Mouse (Mus musculus) lung, embryonic 15.5 days (tissue): ENCODE data around the gene Alpi. TPM values are rescaled to one million over a fixed set of nuclear protein-coding genes. Genes with fewer than 3 reads are reported as not detected.
A peak's percentile ranks its signal among the peaks of the same experiment; 100 is the strongest.

ENCODE experiments used
- ATAC-seq: fragments of 200-750 bp; cut with Nextera tagmentation; 2 replicates; pipeline ENCODE4 v1.8.0; 2017; ENCODE audit warnings: moderate number of reproducible peaks, borderline replicate concordance; ENCODE audit not compliant: low FRiP score, low TSS enrichment; ENCODE audit errors: extremely low read depth
- H3K27ac ChIP-seq: fragments of 300-500 bp; sonication (generic); 2 replicates; pipeline ENCODE4 v1.5.1; 2015; ENCODE audit warnings: moderate library complexity, mild to moderate bottlenecking, inconsistent platforms
- H3K27me3 ChIP-seq: fragments of 300-500 bp; sonication (generic); 2 replicates; pipeline ENCODE4 v1.6.1; 2015; ENCODE audit warnings: inconsistent platforms
- H3K36me3 ChIP-seq: fragments of 300-500 bp; sonication (generic); 2 replicates; pipeline ENCODE4 v1.6.1; 2015; ENCODE audit warnings: inconsistent platforms
- H3K4me1 ChIP-seq: fragments of 300-500 bp; sonication (generic); 2 replicates; pipeline ENCODE4 v1.6.1; 2015; ENCODE audit warnings: inconsistent platforms
- H3K4me2 ChIP-seq: fragments of 300-500 bp; sonication (generic); 2 replicates; pipeline ENCODE4 v1.6.1; 2015; ENCODE audit warnings: inconsistent platforms, mild to moderate bottlenecking, moderate library complexity
- H3K4me3 ChIP-seq: fragments of 300-500 bp; sonication (generic); 2 replicates; pipeline ENCODE4 v1.5.1; 2015; ENCODE audit warnings: mild to moderate bottlenecking, inconsistent platforms
- H3K9ac ChIP-seq: fragments of 300-500 bp; sonication (generic); 2 replicates; pipeline ENCODE4 v1.6.1; 2015; ENCODE audit warnings: inconsistent platforms
- H3K9me3 ChIP-seq: fragments of 300-500 bp; sonication (generic); 2 replicates; pipeline ENCODE4 v1.6.1; 2016; ENCODE audit warnings: inconsistent platforms
- WGBS: fragments of 180-500 bp; shearing (Covaris S2); methylation state at CpG from one replicate; pipeline ENCODE4 v1.1.7; 2015; 5-methylcytosine and 5-hydroxymethylcytosine counted together
- polyA plus RNA-seq: library from polyadenylated mRNA; unstranded; fragments of >200 nt; fragmentation: Nextera tagmentation; extraction: Ambion mirVana; gene quantifications from 2 replicates; pipeline ENCODE4 v1.2.1, GENCODE M21; 2015

Gene Alpi
- polyA plus RNA-seq, 1 experiment from 2014 or later: 0.06 TPM

DNA sequence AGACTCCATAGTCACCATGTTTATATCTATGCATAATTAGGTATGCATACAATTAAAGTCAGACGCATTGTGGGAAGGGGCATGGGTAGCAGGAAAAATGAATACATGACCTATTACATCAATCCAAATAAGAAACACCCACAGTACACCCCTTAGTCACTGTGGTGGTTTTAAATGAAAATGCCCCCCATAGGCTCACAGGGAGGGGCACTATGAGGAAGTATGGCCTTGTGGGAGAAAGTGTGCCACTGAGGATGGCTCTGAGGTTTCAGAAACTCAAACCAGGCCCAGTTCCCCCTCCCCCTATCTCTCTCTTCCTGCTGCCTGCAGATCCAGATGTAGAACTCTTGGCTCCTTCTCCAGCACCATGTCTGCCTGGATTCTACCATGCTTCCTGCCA, 2.5 kb upstream of the Alpi start:
- ATAC-seq: no peak
- no peaks in the 10 kb centered on the region for H3K4me1 ChIP-seq
- H3K36me3 ChIP-seq: no peaks in the 10 kb centered on the region
- H3K9ac ChIP-seq: no peak overlapping the region
- H3K4me3 ChIP-seq: no peak overlapping the region
- H3K27ac ChIP-seq: no peak overlapping the region
- no peak overlapping the region for H3K4me2 ChIP-seq
- WGBS: 84% methylated on average over 1 of the region's 1 CpGs
- no peaks in the 10 kb centered on the region for H3K9me3 ChIP-seq
- H3K27me3 ChIP-seq: peaks cover 5% of the 10 kb centered on the region; the same call in 1 of the 2 replicates

DNA sequence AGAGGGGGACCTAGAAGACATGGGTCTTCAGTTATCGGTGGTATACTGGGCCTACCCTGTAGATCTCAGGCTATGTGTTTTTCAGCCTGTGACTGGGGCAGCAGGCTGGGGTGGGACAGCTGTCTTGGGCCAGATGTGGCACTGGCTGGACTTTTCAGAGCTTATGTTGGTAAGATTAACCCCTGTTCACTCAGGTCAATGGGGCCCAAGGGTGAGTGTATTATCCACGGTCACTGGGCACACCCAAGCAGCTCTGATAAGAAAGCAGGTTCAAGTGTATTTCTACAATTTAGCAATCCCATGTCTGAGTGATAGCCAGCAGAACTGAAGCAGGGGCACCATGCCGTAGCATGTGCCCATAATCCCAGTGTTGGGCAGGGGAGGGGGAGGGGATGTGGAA, 708 bp upstream of the Alpi start:
- Histone ChIP-seq H3K27ac (no peak overlapping the region), H3K9me3 (no peaks in the 10 kb centered on the region), H3K36me3 (no peaks in the 10 kb centered on the region), H3K4me3 (no peak overlapping the region), H3K27me3 (peaks cover 6% of the 10 kb centered on the region; the same call in 1 of the 2 replicates), H3K4me2 (no peak overlapping the region), H3K4me1 (no peaks in the 10 kb centered on the region), H3K9ac (no peak overlapping the region)
- no peak for ATAC-seq
- WGBS: 75% methylated on average over 3 of the region's 3 CpGs

DNA sequence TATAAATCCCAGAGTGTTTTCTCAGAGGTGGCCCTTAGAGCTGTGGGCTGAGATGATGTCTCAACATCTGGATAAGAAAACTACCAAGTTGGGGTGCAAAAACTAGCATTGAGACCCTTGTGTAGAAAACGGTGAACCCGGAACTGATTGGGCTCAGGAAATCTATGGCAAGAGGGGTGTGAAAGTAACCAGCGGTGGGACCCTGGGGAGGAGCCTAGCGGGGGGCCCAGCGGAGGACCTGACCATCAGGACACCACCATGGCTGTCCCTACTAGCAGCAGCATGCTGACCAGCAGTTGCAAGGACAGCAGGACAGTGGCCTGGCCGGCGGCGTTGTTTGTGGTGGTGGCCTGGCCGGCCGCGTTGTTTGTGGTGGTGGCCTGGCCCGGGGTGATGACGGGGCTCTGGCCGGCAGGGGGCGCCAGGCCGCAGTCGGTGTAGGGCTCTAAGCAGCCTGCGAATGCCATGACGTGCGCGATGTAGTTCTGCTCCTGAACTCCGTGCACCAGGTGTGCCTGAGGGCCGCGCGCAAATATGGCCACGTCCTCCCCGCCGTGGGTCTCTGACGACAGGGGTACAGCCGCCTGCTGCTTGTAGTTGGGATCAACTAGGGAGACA, 2.9 kb downstream of the Alpi start:
- ATAC-seq: peak; percentile 42; the same call in 1 of the 2 replicates
- H3K27ac ChIP-seq: no peak overlapping the region
- no peaks in the 10 kb centered on the region for H3K4me1 ChIP-seq
- H3K27me3 ChIP-seq: peaks cover 6% of the 10 kb centered on the region; the same call in 1 of the 2 replicates
- no peaks in the 10 kb centered on the region for H3K9me3 ChIP-seq
- WGBS: 15% methylated on average over 30 of the region's 30 CpGs
- H3K9ac ChIP-seq: no peak overlapping the region
- peak overlapping the region; percentile 28 for H3K4me2 ChIP-seq
- no peaks in the 10 kb centered on the region for H3K36me3 ChIP-seq
- H3K4me3 ChIP-seq: no peak overlapping the region

DNA sequence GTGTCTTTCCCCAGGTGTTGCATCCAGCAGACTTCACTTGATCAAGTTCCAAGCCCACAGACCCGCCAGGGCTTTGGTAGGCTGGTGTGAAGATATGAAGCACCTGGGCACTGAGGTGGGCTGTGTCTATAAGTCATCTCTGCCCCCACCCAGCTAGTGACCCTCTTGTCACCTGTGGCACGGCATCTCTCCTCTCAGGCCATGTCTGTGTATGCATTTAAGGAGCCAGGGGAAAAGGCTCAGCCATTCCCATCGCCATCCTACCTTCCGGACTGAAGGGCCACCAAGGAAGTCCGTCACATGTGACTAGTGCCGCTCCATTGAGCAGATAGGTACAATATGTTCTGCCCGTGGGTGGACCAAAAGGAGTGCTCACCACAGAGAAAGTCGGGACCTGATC, 5.8 kb downstream of the Alpi start:
- no peaks in the 10 kb centered on the region for H3K9me3 ChIP-seq
- H3K27ac ChIP-seq: no peak overlapping the region
- no peaks in the 10 kb centered on the region for H3K36me3 ChIP-seq
- 72% methylated on average over 8 of the region's 8 CpGs for WGBS
- H3K27me3 ChIP-seq: peaks cover 6% of the 10 kb centered on the region; the same call in 1 of the 2 replicates
- no peaks in the 10 kb centered on the region for H3K4me1 ChIP-seq
- no peak overlapping the region for H3K4me3 ChIP-seq
- ATAC-seq: no peak
- no peak overlapping the region for H3K4me2 ChIP-seq
- H3K9ac ChIP-seq: no peak overlapping the region

DNA sequence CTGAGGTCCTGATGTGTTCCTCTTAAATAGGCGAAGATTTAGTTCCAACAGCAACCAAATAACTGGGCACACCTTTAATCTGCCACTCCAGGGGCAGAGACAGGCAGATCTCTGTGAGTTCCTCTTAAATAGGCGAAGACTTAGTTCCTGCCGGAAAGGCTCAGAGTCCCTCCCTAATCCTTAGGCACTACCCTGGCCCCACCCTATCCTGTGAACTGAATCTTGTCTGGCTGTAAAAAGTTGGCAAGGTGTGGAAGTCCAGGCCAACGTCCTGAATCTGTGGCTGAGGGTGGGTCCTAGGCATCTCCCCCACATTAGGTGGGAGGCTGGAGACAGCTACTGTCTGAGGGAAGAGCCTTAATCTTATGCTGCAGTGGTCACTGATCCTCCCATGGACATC, 11.6 kb downstream of the Alpi start, which contains the start of gene Alppl2:
Alppl2 (minus strand) TSS at position 101 of the 400 bp plus-strand sequence.
- no peaks in the 10 kb centered on the region for H3K4me1 ChIP-seq
- H3K9ac ChIP-seq: no peak within 1 kb of the TSS
- no peak within 1 kb of the TSS for H3K4me3 ChIP-seq
- H3K27ac ChIP-seq: no peak within 1 kb of the TSS
- no peak for ATAC-seq
- WGBS: 67% methylated on average over 4 of the region's 4 CpGs
- H3K9me3 ChIP-seq: no peaks in the 10 kb centered on the region
- no peaks in the 10 kb centered on the region for H3K36me3 ChIP-seq
- H3K27me3 ChIP-seq: no peaks in the 10 kb centered on the region
- no peak within 1 kb of the TSS for H3K4me2 ChIP-seq

DNA sequence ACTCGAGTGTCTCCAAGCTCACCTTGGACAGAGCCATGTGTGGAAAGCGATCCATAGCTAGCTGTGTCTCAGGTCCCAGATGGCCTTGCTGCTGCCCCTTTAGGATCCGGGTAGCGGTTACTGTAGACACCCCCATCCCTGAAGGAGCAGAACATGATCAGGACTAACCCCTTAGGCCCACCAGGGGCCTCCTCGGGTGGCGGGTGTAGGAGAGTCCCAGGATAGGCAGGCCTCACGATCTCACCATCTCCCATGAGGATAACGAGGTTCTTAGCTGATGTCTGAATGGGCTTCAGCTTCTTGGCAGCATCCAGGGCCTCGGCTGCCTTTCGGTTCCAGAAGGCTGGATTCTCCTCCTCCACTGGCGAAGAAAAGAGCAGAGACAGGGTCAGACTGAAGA, 12.2 kb downstream of the Alpi start:
- Histone ChIP-seq H3K4me3 (no peak overlapping the region), H3K27me3 (no peaks in the 10 kb centered on the region), H3K4me1 (no peaks in the 10 kb centered on the region), H3K27ac (no peak overlapping the region), H3K36me3 (no peaks in the 10 kb centered on the region), H3K9ac (no peak overlapping the region), H3K9me3 (no peaks in the 10 kb centered on the region), H3K4me2 (no peak overlapping the region)
- WGBS: 83% methylated on average over 11 of the region's 11 CpGs
- ATAC-seq: no peak

DNA sequence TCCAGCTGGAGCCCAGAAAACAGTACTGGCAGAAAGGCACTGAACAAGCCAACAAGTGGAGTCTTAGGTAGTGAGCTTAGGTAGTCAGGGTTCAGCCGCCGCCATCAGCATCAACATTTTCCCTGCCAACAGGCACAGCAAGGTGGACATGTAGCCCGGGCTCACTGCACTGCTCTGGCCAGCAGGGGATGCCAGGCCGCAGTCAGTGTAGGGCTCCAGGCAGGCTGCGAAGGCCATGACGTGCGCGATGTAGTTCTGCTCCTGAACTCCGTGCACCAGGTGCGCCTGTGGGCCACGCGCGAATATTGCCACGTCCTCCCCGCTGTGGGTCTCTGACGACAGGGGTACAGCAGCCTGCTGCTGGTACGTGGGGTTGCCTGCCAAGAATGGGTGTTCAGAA, 14.4 kb downstream of the Alpi start:
- no peaks in the 10 kb centered on the region for H3K36me3 ChIP-seq
- no peaks in the 10 kb centered on the region for H3K27me3 ChIP-seq
- no peak overlapping the region for H3K4me2 ChIP-seq
- H3K9me3 ChIP-seq: no peaks in the 10 kb centered on the region
- no peak overlapping the region for H3K27ac ChIP-seq
- 70% methylated on average over 17 of the region's 17 CpGs for WGBS
- no peak overlapping the region for H3K9ac ChIP-seq
- no peak for ATAC-seq
- H3K4me1 ChIP-seq: no peaks in the 10 kb centered on the region
- H3K4me3 ChIP-seq: no peak overlapping the region

DNA sequence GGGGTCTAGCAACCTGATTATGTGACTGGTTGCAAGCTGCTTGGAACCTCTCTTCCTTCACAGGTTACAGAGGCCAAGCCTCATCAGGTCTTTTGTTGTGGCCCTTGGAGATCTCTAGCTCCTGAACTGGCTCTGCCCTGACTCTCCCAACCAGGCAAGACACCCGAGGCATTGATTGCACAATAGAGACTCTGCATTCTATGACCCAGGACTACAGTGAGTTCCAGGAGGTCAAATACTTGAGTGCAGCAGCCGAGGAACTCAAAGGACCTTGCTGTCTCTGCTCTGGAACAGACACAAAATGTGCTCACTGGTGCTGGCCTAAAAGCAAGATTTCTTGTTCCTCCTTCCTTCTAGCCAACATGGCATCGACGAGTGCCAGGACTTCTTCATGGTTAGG, 15.2 kb downstream of the Alpi start:
- no peaks in the 10 kb centered on the region for H3K27me3 ChIP-seq
- no peaks in the 10 kb centered on the region for H3K9me3 ChIP-seq
- 61% methylated on average over 4 of the region's 4 CpGs for WGBS
- no peaks in the 10 kb centered on the region for H3K36me3 ChIP-seq
- no peak overlapping the region for H3K4me3 ChIP-seq
- H3K27ac ChIP-seq: no peak overlapping the region
- ATAC-seq: no peak
- H3K4me2 ChIP-seq: no peak overlapping the region
- no peak overlapping the region for H3K9ac ChIP-seq
- no peaks in the 10 kb centered on the region for H3K4me1 ChIP-seq

DNA sequence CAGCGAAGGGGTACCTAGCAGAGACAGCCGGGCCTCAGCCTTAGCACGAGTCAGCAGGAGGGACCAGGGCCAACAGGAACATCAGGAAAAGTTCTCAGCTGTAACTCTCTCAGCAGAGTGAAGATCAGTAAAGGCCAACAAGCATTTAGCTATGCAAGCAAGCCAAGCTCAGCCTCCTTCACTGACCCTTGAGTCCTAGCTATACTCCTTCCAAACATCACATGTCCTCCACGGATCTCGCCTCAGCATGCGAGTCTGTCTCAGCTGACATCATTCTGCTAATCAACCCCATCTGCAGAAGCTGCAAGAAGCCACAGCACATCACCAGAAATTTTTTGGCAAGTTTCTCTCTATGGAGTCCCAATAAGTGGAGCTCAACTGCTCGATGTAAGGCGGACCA, 27.6 kb downstream of the Alpi start:
- Histone ChIP-seq H3K36me3 (no peaks in the 10 kb centered on the region), H3K4me1 (no peaks in the 10 kb centered on the region), H3K27me3 (no peaks in the 10 kb centered on the region), H3K9me3 (no peaks in the 10 kb centered on the region), H3K9ac (no peak overlapping the region), H3K27ac (no peak overlapping the region), H3K4me2 (no peak overlapping the region), H3K4me3 (no peak overlapping the region)
- WGBS: 72% methylated on average over 8 of the region's 8 CpGs
- no peak for ATAC-seq

DNA sequence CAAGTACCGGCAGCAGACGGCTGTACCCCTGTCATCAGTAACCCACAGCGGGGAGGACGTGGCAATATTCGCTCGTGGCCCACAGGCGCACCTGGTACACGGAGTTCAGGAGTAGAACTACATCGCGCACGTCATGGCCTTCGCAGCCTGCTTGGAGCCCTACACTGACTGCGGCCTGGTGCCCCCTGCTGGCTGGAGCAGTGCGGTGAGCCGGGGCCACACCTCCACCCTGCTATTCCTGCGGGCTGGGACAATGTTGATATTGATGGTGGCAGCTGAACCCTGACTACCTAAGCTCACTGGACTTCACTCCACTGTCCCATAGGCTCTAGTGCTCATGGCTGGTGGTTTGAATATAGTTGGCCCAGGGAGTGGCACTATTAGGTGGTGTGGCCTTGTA, 30.7 kb downstream of the Alpi start:
- H3K9me3 ChIP-seq: no peaks in the 10 kb centered on the region
- no peak overlapping the region for H3K4me2 ChIP-seq
- H3K4me1 ChIP-seq: no peaks in the 10 kb centered on the region
- H3K36me3 ChIP-seq: no peaks in the 10 kb centered on the region
- ATAC-seq: no peak
- H3K4me3 ChIP-seq: no peak overlapping the region
- no peak overlapping the region for H3K9ac ChIP-seq
- WGBS: 54% methylated on average over 16 of the region's 16 CpGs
- H3K27ac ChIP-seq: no peak overlapping the region
- no peaks in the 10 kb centered on the region for H3K27me3 ChIP-seq

DNA sequence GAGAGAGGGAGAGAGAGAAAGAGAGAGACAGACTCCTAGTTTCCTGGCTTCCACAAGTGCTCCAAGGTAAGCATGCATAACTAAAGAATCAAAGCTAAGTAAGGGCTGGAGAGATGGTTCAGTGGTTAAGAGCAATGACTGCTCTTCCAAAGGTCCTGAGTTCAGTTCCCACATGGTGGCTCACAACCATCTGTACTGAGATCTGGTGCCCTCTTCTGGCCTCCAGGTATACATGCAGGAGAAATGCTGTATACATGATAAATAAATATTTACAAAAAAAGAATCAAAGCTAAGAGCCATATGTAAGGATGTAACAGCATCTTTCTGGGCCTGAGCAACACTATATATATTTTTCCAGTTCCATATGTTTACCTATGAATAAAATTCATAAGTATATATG, 40.5 kb downstream of the Alpi start:
- Histone ChIP-seq H3K4me2 (no peak overlapping the region), H3K27ac (no peak overlapping the region), H3K9me3 (no peaks in the 10 kb centered on the region), H3K4me1 (no peaks in the 10 kb centered on the region), H3K36me3 (no peaks in the 10 kb centered on the region), H3K9ac (no peak overlapping the region), H3K27me3 (no peaks in the 10 kb centered on the region), H3K4me3 (no peak overlapping the region)
- no peak for ATAC-seq

DNA sequence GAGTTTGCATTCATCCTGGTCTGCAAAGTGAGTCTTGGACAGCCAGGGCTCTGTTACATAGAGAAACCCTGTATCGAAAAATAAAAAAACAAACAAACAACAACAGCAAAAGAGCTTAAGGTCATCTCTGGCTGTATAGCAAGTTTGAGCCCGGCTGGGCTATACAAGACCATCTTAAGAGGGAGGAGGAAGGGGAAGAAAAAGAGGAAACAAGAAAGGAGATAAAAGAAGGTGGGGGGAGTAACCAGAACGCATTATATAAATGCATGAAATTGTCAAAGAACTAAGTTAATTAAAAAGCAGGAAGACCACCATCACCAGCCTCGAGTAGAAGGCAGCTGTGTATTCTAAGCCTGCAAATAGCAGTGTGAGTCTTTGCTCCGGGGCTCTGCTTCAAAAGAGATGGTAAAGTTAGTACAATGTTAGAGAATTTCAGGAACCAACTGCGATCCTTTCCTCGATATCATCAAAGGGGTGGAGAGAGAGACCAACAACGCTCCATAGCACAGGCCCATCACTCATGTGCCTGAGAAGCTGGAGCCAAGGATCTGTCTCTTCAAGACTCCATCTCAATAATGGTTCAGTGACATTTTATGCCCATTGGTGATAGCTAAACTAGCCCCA, 42.3 kb downstream of the Alpi start:
- Histone ChIP-seq H3K36me3 (no peaks in the 10 kb centered on the region), H3K4me1 (no peaks in the 10 kb centered on the region), H3K4me2 (no peak overlapping the region), H3K9me3 (no peaks in the 10 kb centered on the region), H3K9ac (no peak overlapping the region), H3K27me3 (no peaks in the 10 kb centered on the region), H3K27ac (no peak overlapping the region), H3K4me3 (no peak overlapping the region)
- WGBS: 69% methylated on average over 8 of the region's 8 CpGs
- no peak for ATAC-seq
